Comparison of ENCODE assay signal across 16 mouse cellular contexts in the genomic region with DNA sequence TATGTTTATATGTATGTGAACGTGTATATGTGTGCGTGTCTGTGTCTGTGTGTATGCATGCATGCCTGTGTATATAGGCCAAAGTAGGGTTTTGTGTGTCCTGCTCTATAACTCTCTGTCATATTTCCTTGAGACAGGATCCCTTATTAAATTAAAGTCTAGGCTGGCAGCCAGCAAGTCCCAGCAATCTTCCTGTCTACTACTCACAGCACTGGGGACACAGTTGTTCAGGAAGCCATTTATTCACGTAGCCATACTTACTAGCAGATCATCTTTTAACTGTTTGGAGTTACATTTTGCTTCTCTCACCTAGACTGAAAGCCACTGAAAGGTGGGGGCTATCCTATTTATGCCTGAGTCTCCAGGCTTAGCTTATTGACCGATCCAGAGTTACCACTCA. TPM values are rescaled to one million over a fixed set of nuclear protein-coding genes. Genes with fewer than 3 reads are reported as not detected.
DNase-seq lines count a peak whose midpoint lies in the region; ATAC-seq and TF ChIP-seq lines count a peak whose summit lies in the region.
"Had no signal": no experiment of that assay in that cellular context is flagged by ENCODE, and none has a peak within 500 bp of the region (broad histone marks: within the 10 kb centered on the region; RNA-seq: fewer than 3 reads in every experiment).

No protein-coding gene starts in this region.

- no peak overlapping the region for H3K4me2 ChIP-seq in kidney, postnatal 0 days (ENCODE audit: low read length)
- H3K4me2 ChIP-seq in lung, embryonic 14.5 days, result no peak overlapping the region
- H3K4me2 ChIP-seq: forebrain, embryonic 13.5 days; heart, embryonic 12.5 days; hindbrain, embryonic 14.5 days had no signal

- DNase-seq in adrenal gland, postnatal 10 days, result peak; percentile 4
- DNase-seq in adrenal gland, adult 8-10 months, result no peak
- peak; percentile 65 for DNase-seq in kidney, postnatal 0 days (ENCODE audit: low spot score)
- DNase-seq in kidney, adult 18-20 months, result no peak
- DNase-seq in lung, embryonic 14.5 days, result peak; percentile 13
- no peak for DNase-seq in lung, postnatal 25 days (ENCODE audit: low spot score)
- DNase-seq in heart, adult 18-20 months, result no peak
- DNase-seq: cerebellum, adult 2 months; cerebellum, postnatal 10 days; forebrain, postnatal 0 days; gastrocnemius, postnatal 14 days had no signal

- no peak overlapping the region for H3K4me3 ChIP-seq in kidney, postnatal 0 days (replicated peaks; ENCODE audit: low read depth, low read length)
- no peak overlapping the region for H3K4me3 ChIP-seq in lung, embryonic 14.5 days (ENCODE audit: low read depth, low read length)
- H3K4me3 ChIP-seq: embryonic facial prominence, embryonic 10.5 days; forebrain, embryonic 13.5 days; heart, embryonic 12.5 days; hindbrain, embryonic 10.5 days had no signal

- no peaks in the 10 kb centered on the region for H3K27me3 ChIP-seq in kidney, postnatal 0 days (ENCODE audit: insufficient read depth, low read length)
- H3K27me3 ChIP-seq in lung, embryonic 14.5 days (ENCODE audit: insufficient read depth, low read length), result no peaks in the 10 kb centered on the region
- H3K27me3 ChIP-seq: forebrain, embryonic 13.5 days; heart, embryonic 12.5 days had no signal

- H3K27ac ChIP-seq in kidney, postnatal 0 days, result no peak overlapping the region
- no peak overlapping the region for H3K27ac ChIP-seq in lung, embryonic 14.5 days (ENCODE audit: low read depth)
- H3K27ac ChIP-seq: embryonic facial prominence, embryonic 10.5 days; forebrain, embryonic 13.5 days; hindbrain, embryonic 10.5 days; hindbrain, embryonic 14.5 days had no signal

- no peaks in the 10 kb centered on the region for H3K9me3 ChIP-seq in kidney, postnatal 0 days (replicated peaks; ENCODE audit: low read length)
- no peaks in the 10 kb centered on the region for H3K9me3 ChIP-seq in lung, embryonic 14.5 days (ENCODE audit: low read depth, low read length)
- H3K9me3 ChIP-seq: embryonic facial prominence, embryonic 10.5 days; forebrain, embryonic 13.5 days; heart, embryonic 12.5 days; hindbrain, embryonic 10.5 days had no signal

- no peaks in the 10 kb centered on the region for H3K4me1 ChIP-seq in kidney, postnatal 0 days (replicated peaks; ENCODE audit: insufficient read depth, low read length)
- H3K4me1 ChIP-seq in lung, embryonic 14.5 days (ENCODE audit: insufficient read depth), result 0 out of 2 replicates have a peak, but pooled peaks cover 4% of the 10 kb centered on the region
- H3K4me1 ChIP-seq: embryonic facial prominence, embryonic 10.5 days; hindbrain, embryonic 10.5 days had no signal

- H3K36me3 ChIP-seq in kidney, postnatal 0 days (ENCODE audit: insufficient read depth, low read length), result no peaks in the 10 kb centered on the region
- H3K36me3 ChIP-seq in lung, embryonic 14.5 days (ENCODE audit: insufficient read depth), result no peaks in the 10 kb centered on the region
- H3K36me3 ChIP-seq: embryonic facial prominence, embryonic 10.5 days; heart, embryonic 12.5 days; hindbrain, embryonic 10.5 days had no signal

- WGBS in kidney, postnatal 0 days, result 71% methylated on average over 4 of the region's 4 CpGs
- 72% methylated on average over 4 of the region's 4 CpGs for WGBS in lung, embryonic 14.5 days

- TF ChIP-seq CTCF in kidney, postnatal 0 days (IDR thresholded peaks at IDR 0.05; ENCODE audit: low read depth), result no peak
- no peak for TF ChIP-seq CTCF in lung, embryonic 14.5 days (IDR thresholded peaks at IDR 0.05; ENCODE audit: low read depth)

- no peak overlapping the region for H3K9ac ChIP-seq in kidney, postnatal 0 days (ENCODE audit: low read depth, low read length)
- no peak overlapping the region for H3K9ac ChIP-seq in lung, embryonic 14.5 days
- H3K9ac ChIP-seq: forebrain, embryonic 13.5 days; forebrain, postnatal 0 days; heart, embryonic 12.5 days; hindbrain, embryonic 14.5 days had no signal

- ATAC-seq in kidney, postnatal 0 days (replicated peaks; ENCODE audit: low FRiP score, low read depth), result no peak
- ATAC-seq in lung, embryonic 14.5 days (ENCODE audit: insufficient read depth), result peak; percentile 52; the same call in 1 of the 2 replicates
- ATAC-seq: forebrain, embryonic 13.5 days; forebrain, postnatal 0 days had no signal

RNA-seq across cellular contexts. Expression of a gene that starts 29.0 kb away (rescaled TPM):
- 10 to 100 TPM; 41.4 to 42.8 TPM for total RNA-seq in adrenal gland, postnatal 10 days (2021)
- 10 to 100 TPM; 72.4 to 87.8 (median 80.5) TPM for total RNA-seq in adrenal gland, adult 8-10 months (2022)
- 33.1 and 36.6 TPM in 2 replicates for polyA plus RNA-seq in kidney, postnatal 0 days (2015; fragmentation: Nextera tagmentation; extraction: Ambion mirVana)
- polyA plus RNA-seq in lung, embryonic 14.5 days (2014; fragmentation: Nextera tagmentation; extraction: Ambion mirVana), result 26.5 and 30.2 TPM in 2 replicates
- total RNA-seq in heart, adult 18-20 months (2021), result 10 to 100 TPM; 14.5 to 18.5 TPM

Comparison
In these comparisons a context has a peak if more than half of its experiments do, and no peak if none do; other contexts are left out.
1. DNase-seq: peak in adrenal gland, postnatal 10 days (single experiment), kidney, postnatal 0 days (single experiment) and lung, embryonic 14.5 days (single experiment); none in adrenal gland, adult 8-10 months (single experiment), kidney, adult 18-20 months (single experiment), lung, postnatal 25 days (single experiment) and heart, adult 18-20 months (0 of 2).